Mouse (Mus musculus) thymus, adult 2 months (tissue): Measurements from ENCODE around the gene Gm20388.

Experiments used
- CTCF ChIP-seq: fragments of 200-500 bp; IDR thresholded peaks from 2 replicates; pipeline ENCODE4 v1.5.1; 2012; ENCODE audit warnings: mild to moderate bottlenecking, control low read depth, low read length, moderate library complexity, borderline replicate concordance; ENCODE audit not compliant: control insufficient read depth, poor library complexity, insufficient read depth; ENCODE audit errors: extremely low read depth
- POLR2A ChIP-seq: fragments of 200-500 bp; IDR thresholded peaks from 2 replicates; pipeline ENCODE4 v1.6.1; 2012; ENCODE audit warnings: mild to moderate bottlenecking, low read length, control low read depth, moderate library complexity; ENCODE audit not compliant: control insufficient read depth, poor library complexity, insufficient read depth; ENCODE audit errors: extremely low read depth

DNA sequence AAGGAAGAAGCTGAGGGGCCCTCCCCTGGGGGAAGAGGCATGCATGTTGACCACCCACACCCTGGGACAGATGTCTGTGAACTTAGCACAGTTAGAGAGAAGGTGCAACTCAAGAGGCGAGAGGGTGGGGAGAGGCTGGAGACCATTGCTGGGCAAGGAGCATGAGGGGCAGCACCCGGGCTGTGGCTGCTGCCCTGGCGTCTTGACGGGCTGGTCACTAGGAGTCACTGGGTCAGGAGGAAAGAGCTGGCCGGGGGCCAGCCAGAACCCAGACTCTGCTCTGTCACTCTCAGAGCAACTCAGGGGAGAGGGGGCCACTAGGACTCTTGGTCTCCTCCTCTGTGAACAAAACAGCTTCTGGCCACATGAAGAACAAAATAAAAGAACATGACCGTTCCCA lies 278.8 kb downstream of the Gm20388 start:
- TF ChIP-seq CTCF = no peak
- no peak for TF ChIP-seq POLR2A
